In the genomic region with DNA sequence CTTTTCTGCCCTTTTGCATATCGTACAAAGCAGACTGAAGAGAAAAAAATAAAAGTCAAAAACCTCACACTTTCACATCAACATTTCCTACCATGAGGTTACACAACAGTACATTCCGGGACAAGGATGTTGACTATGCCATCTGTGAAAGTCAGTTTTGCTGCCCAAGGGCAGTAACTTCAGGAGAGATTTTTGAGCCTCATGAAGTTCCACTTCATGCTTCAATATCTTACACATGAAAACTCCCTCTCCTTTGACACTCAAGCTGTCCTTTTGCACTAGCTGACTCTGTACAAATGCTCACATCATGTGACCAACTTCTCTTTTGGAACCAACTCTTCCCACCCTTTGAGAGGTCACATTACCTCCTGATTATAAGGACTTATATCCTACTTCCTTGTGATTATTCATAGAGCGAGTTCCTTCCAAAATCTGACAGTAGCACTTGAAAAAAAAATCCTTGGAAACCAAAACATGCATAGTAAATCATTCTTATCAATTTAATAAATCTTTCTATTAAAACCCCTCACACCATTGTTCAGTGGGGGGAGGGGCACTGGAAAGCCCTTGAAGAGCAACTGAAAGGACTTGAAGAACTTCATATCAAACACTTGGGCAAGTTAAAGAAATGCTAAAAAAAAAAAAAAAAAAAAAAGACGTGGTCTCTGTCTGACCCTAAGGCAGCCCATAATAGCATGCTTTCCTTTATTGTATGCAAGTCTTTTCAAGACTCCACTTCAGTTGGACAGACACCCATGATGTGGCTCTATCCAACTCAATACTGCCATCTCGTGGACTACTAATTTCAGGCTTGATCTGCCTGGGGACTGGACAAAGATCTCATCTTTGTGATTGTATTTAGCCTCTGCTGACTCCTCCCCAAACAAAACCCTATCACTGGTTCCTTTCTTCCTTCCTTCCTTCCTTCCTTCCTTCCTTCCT, we compare ENCODE assay signal across 8 mouse cellular contexts.
DNase-seq lines count a peak whose midpoint lies in the region; ATAC-seq and TF ChIP-seq lines count a peak whose summit lies in the region.

No protein-coding gene starts in this region.

- H3K9ac ChIP-seq in forebrain, embryonic 11.5 days (ENCODE audit: low read length) = no peak overlapping the region
- H3K9ac ChIP-seq in lung, embryonic 14.5 days = no peak overlapping the region
- H3K9ac ChIP-seq in neural tube, embryonic 14.5 days (replicated peaks; ENCODE audit: low read depth, low read length) = no peak overlapping the region

- H3K9me3 ChIP-seq in forebrain, embryonic 11.5 days (ENCODE audit: control insufficient read depth, low read length) = no peaks in the 10 kb centered on the region
- H3K9me3 ChIP-seq in lung, embryonic 14.5 days (ENCODE audit: low read depth, low read length) = no peaks in the 10 kb centered on the region
- H3K9me3 ChIP-seq in neural tube, embryonic 14.5 days (ENCODE audit: control insufficient read depth, low read length) = no peaks in the 10 kb centered on the region

- H3K27ac ChIP-seq in forebrain, embryonic 11.5 days (ENCODE audit: low read depth, low read length) = no peak overlapping the region
- peak overlapping the region; percentile 25; the same call in 1 of the 2 replicates for H3K27ac ChIP-seq in lung, embryonic 14.5 days (ENCODE audit: low read depth)
- no peak overlapping the region for H3K27ac ChIP-seq in neural tube, embryonic 14.5 days (ENCODE audit: low read depth, low read length)

- ATAC-seq in forebrain, embryonic 11.5 days (replicated peaks; ENCODE audit: low FRiP score) = peak; percentile 94
- ATAC-seq in lung, embryonic 14.5 days (ENCODE audit: insufficient read depth) = peak; percentile 87
- ATAC-seq in neural tube, embryonic 14.5 days (ENCODE audit: low read depth) = peak; percentile 66; the same call in 1 of the 2 replicates
- ATAC-seq in erythroid progenitor cell, adult 5-6 weeks (replicated peaks; ENCODE audit: low FRiP score, poor library complexity, severe bottlenecking) = no peak

- H3K4me1 ChIP-seq in forebrain, embryonic 11.5 days (replicated peaks; ENCODE audit: control insufficient read depth, insufficient read depth, low read length) = peaks cover 6% of the 10 kb centered on the region
- peaks cover 9% of the 10 kb centered on the region for H3K4me1 ChIP-seq in lung, embryonic 14.5 days (ENCODE audit: insufficient read depth)
- peaks cover 2% of the 10 kb centered on the region; the same call in 1 of the 2 replicates for H3K4me1 ChIP-seq in neural tube, embryonic 14.5 days (ENCODE audit: control insufficient read depth, insufficient read depth, low read length)

- H3K36me3 ChIP-seq in forebrain, embryonic 11.5 days (ENCODE audit: control insufficient read depth, insufficient read depth, low read length) = no peaks in the 10 kb centered on the region
- H3K36me3 ChIP-seq in lung, embryonic 14.5 days (ENCODE audit: insufficient read depth) = peaks cover 44% of the 10 kb centered on the region
- peaks cover 22% of the 10 kb centered on the region; the same call in 1 of the 2 replicates for H3K36me3 ChIP-seq in neural tube, embryonic 14.5 days (ENCODE audit: control insufficient read depth, insufficient read depth, low read length)

- 49% methylated on average over 5 of the region's 5 CpGs for WGBS in forebrain, embryonic 11.5 days
- 43% methylated on average over 5 of the region's 5 CpGs for WGBS in lung, embryonic 14.5 days
- WGBS in neural tube, embryonic 14.5 days = 47% methylated on average over 5 of the region's 5 CpGs

- peaks cover 4% of the 10 kb centered on the region; the same call in 1 of the 2 replicates for H3K27me3 ChIP-seq in forebrain, embryonic 11.5 days (ENCODE audit: control insufficient read depth, insufficient read depth, low read length)
- no peaks in the 10 kb centered on the region for H3K27me3 ChIP-seq in lung, embryonic 14.5 days (ENCODE audit: insufficient read depth, low read length)
- H3K27me3 ChIP-seq in neural tube, embryonic 14.5 days (ENCODE audit: control insufficient read depth, insufficient read depth, low read length) = no peaks in the 10 kb centered on the region

- intact Hi-C loops in heart, postnatal 10 days (cut with DNase I) = loop anchor here (1.0 to 10.0 kb wide), 7 partner anchors 128 to 1299 kb away; no protein-coding TSS in a partner anchor

- H3K4me2 ChIP-seq in forebrain, embryonic 11.5 days (ENCODE audit: low read depth, low read length, severe bottlenecking) = no peak overlapping the region
- no peak overlapping the region for H3K4me2 ChIP-seq in lung, embryonic 14.5 days
- H3K4me2 ChIP-seq in neural tube, embryonic 14.5 days (ENCODE audit: low read depth, low read length) = no peak overlapping the region

- peak; percentile 84 for TF ChIP-seq CTCF in lung, embryonic 14.5 days (IDR thresholded peaks at IDR 0.05; ENCODE audit: low read depth)

- no peak overlapping the region for H3K4me3 ChIP-seq in forebrain, embryonic 11.5 days (ENCODE audit: low read depth, low read length)
- H3K4me3 ChIP-seq in lung, embryonic 14.5 days (ENCODE audit: low read depth, low read length) = no peak overlapping the region
- H3K4me3 ChIP-seq in neural tube, embryonic 14.5 days (ENCODE audit: low read depth, low read length) = no peak overlapping the region

- peak; percentile 87 for DNase-seq in MN1 (ENCODE audit: low spot score)
- DNase-seq in brain, adult 2 months (ENCODE audit: low read depth, low spot score) = peak; percentile 79
- peak; percentile 61 for DNase-seq in forebrain, embryonic 11.5 days (ENCODE audit: low spot score)
- DNase-seq in heart, postnatal 10 days = peak; percentile 84 to 86
- DNase-seq in kidney, postnatal 25 days = peak; percentile 55 to 80
- peak; percentile 94 for DNase-seq in lung, embryonic 14.5 days
